Mouse (Mus musculus) common myeloid progenitor, adult 5-6 weeks (primary cell): ENCODE data around the gene Dpp4. TPM values are rescaled to one million over a fixed set of nuclear protein-coding genes. Genes with fewer than 3 reads are reported as not detected.

Experiments
- ATAC-seq: replicated peaks from 2 replicates; pipeline ENCODE4 v1.8.0; 2016; ENCODE audit warnings: low read depth, mild to moderate bottlenecking, moderate TSS enrichment, inconsistent platforms; ENCODE audit not compliant: poor library complexity, severe bottlenecking
- total RNA-seq: library from RNA; stranded (forward); fragments of 200-1000, 187-1606 nt; gene quantifications from 2 replicates; pipeline ENCODE4 v1.2.3, GENCODE M21; 2017

The Dpp4 gene
- 28.5 and 39.8 TPM in 2 replicates for total RNA-seq

DNA sequence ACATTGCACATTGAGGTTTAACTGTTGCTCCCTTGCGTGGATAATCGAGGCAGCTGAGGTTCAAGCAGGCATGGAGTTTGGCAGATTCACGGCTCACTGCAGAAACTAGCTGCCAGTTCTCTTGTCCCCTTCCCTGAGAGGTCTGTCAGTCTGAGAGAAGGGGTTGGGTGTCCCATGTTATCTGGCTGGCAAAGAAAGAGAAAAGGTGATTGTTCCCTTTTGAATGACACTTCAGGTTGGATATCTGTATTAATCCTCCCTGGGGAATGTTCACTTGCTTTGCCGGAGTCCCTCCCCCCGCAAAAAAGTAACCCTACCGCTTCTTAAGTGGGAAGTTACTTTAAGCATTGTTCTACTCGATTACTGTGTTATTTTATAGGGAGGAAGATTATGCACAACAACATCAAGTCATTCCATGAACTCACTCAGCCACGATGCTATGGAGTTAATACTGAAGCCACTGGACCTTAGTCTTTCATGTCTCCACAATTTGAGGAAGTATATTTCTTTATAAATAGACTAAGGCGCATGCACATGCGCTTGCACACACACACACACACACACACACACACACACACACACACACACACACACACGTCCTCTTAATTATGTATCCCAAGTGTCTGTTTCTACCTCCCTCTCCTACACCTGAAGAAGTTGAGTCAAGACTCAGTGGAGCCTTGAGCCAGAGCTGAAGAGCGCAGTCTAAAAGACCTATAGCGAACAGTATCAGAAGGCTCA is at the start of gene Dpp4:
Dpp4 (minus strand) TSS at position 151 of the 741 bp plus-strand sequence.
- 0 out of 2 replicates have a peak, but pooled peaks have one; percentile 15 for ATAC-seq

DNA sequence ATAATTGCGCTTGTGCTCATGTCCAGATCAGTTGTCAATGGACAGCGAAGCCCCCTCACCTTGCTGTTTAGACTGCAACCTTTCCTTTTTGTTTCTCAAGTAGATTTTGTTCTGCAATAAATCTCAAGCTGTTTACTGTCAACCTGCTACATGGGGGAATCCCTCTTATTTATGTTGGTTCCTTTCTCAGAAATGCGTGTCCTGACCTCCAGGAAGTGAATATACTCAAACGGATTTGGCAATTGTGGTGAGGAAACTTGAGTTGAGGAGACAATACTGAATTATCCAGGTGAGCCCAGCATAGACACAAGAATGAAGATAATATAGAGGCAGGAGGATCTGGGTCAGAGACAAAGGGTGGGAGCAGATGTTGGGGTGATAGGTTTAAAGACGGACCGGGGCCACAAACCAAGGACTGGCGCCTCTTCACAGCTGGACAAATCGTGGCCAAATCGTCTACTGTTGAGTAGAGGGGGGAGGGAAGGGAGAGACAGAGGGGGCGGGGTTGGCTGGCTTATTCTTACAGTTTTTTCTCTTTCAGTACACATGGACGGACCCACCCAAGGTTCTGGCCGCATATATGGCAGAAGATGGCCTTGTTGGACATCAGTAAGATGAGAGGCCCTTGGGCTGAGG is 48.9 kb upstream of the Dpp4 start:
- ATAC-seq = 0 out of 2 replicates have a peak, but pooled peaks have one; percentile 12

DNA sequence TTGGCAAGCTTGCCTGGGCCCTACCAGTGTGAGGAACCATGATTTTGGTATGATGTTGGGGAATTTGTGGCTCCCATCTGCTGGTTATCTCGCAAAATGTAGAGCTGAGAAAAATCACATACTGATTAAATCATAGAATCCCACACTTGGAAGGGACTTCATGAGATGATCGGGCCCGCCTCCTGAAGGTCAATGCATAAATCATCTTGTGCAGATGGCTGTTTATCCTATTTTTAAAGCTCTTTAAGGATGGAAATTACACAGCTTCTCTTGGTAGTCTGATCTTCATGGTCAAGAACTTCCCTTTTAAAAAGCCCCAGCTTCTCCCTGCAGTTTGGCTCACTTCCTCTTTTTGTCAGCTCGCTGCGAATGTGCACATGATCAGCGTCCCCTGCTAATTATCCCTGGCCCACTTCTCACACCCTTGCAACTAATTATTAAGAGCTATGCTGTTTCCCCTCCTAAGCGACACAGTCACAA is 48.2 kb upstream of the Dpp4 start:
- ATAC-seq = peak; percentile 93

- ATAC-seq = no peak; the same call in 1 of the 2 replicates
Observed at GRCm38 (mm10) chr2:62459241-62460174, 47.5 kb upstream of the Dpp4 start.

DNA sequence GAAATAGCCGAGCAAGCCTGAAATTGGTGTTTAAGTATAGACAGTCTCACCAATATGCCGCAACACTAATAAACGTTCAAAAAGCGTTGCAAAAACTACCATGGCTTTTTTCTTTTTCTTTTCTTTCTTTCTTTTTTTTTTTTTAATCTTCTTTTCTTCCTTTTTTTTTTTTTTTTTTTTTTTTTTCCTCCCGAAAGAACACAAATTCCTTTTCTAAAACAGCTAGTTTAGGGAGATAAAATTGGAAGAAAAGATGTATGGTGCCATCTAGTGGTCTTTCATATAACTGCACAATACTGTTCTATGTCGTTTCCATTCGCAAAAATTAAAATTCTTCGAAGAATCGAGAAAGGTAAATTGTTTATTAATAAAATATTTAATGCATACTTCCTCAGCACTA is 46.0 kb upstream of the Dpp4 start:
- no peak for ATAC-seq

DNA sequence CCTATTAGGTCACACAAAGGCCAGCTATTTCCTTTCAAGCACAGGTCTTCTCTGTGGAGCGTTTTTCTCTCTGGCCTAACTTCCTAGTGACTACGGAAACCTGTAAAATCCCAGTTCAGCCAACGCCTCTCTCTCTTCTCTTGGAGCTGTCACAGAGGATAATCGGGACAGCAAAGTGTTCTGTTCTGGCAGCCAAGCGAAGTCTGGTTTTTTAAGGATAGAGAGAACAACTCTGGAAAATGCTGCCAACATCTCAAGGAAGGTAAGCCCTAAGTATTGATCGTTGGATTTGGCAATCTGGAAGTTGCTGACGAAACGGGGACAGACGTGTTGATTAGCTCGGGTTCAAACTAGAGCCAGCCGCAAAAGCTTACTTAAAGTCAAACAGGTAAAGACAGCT is 43.0 kb upstream of the Dpp4 start:
- no peak for ATAC-seq

GRCm38 (mm10) chr2:62454033-62454432 is 42.0 kb upstream of the Dpp4 start:
- no peak for ATAC-seq

- no peak for ATAC-seq
Observed at GRCm38 (mm10) chr2:62450364-62450763, 38.3 kb upstream of the Dpp4 start.

DNA sequence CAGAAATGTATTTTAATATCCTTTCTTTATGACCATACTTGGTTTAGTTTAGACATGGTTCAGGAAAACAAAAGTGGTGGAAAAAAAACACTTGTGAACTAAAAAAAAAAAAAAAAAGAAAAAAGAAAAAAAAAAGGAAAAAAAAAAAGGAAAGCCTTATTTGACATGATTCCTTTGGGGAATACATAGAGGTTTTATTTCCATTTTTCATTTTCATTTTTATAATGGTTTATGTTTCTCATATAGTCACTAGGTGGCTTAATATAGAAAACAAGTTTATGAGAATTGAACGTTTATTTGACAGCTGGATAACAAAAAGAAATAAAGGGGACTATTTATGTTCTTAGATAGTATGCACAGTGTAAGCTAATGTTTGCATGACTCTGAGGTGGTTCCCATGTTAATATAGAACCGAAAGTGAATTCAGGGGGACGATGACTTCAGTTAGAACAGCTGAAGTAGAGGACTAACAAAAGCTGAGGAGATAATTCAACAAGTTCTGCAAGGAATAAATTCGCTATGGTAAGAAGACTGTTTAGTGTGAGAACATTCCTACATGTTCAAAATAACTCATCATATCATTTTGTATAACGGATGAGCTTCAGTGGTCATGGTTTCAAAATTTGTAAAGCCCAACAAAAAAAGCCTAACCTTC is 37.8 kb upstream of the Dpp4 start:
- no peak for ATAC-seq

GRCm38 (mm10) chr2:62440802-62441544 is 28.9 kb upstream of the Dpp4 start:
- ATAC-seq = peak; percentile 98

DNA sequence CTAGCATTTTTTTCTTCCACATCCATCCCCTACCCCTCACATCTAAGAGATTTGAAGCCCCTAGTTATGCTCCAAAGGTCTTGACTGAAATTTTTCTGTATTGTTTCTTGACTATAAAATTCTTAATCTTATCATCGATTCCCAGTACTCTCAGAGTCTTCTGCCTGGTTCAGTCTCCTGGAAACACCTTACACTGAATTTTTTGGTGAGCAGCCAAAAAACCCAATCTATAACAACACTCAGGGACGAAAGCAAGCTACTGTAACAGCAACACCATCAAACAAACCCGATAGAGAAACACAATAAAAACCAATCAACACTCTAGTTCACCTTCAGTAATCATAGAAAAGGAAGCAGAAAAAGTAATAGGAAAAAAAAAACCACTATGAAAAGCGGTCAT is 28.1 kb upstream of the Dpp4 start:
- no peak for ATAC-seq

GRCm38 (mm10) chr2:62431245-62431795 is 19.3 kb upstream of the Dpp4 start:
- no peak for ATAC-seq

DNA sequence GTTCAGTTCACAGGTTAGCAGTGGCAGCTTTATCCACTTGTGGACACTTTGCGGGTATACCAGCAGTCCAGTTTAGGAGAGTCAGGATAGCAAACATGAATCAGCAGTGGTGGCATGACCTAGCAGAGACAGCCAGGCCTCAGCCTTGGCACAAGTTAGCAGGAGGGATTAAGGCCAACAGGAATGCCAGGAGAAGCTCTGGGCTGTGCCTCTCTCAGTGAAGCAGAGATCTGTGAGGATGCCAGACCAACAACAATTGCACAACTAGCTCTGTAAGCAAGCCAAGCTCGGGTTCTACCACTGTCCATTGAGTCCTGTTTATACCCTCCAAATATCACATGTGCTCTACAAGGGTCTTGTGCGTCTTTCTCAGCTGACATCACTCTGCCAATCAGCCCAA is 13.9 kb upstream of the Dpp4 start:
- ATAC-seq = no peak

DNA sequence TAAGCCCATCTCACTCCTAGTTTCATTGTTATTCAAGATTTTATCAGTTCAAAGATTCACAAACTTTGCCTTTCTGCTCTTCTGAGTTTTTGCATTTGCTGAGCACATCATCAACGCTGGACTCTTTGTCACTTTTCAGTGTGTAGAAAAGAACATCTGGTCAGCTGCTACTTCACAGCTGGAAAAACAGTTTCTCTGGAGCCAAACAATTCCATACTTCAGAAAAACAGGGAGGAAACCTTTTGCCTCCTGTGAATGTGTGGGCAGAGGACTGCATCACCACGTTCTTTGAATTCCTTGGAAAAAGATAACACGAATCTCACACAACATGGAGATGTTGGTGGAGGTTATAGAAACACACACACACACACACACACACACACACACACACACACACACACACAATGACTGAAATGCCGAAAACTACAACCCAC is 11.3 kb upstream of the Dpp4 start:
- ATAC-seq = no peak

DNA sequence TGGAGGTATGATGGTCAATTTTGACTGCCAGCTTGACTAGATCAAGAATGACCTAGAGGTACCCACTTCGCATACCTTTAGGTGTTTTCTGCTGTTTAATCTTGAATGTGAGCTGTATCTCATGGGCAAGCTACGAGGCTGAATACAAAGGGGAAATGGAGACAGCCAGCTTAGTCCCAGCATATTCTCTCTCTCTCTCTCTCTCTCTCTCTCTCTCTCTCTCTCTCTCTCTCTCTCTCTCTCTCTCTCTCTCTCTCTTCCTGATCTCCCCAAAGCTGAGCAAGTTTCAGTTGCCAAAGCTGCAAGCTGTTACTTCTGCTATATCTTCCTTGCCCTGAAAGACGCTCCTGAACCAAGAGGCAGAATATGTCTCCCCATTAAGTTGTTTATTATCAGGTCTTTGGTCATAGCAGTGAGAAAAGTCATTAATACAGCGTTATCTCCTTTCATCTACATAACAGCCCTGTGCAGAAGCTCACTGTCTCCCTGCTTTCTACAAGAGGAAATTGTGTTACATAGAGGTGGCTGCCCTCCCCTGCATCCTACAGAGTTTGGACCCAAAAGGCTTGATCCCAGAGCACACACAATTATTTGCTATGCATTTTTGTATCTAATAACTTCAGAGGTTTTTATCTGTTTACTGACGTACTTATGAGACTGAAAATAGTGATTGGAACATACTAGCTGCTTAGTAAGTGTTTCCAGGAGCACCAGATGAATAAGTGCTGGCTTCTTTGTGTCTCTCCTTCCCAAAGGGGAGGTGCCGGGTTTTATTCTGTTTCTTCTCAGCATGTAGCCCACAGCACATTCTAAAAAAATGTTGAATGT is 10.7 kb upstream of the Dpp4 start:
- ATAC-seq = 0 out of 2 replicates have a peak, but pooled peaks have one; percentile 11

DNA sequence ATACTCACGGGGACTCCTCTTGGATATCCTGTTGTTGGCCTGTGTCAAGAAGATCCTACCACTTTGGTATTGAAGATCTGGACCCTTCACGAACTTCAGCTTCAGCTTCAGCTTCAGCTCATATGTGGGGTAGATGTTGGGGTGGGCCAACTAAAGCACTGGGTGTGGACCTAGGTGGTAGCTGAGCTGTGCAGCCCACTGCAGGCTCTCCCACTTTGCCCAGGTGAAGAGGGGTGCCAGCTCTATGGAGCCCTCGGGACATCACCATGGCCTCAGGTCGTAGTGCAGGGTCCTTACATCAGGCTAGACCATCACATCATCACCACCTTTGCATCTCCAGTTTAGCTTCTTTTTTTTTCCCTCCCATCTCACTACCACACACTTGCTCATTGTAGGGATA is 9.2 kb upstream of the Dpp4 start:
- ATAC-seq = no peak

DNA sequence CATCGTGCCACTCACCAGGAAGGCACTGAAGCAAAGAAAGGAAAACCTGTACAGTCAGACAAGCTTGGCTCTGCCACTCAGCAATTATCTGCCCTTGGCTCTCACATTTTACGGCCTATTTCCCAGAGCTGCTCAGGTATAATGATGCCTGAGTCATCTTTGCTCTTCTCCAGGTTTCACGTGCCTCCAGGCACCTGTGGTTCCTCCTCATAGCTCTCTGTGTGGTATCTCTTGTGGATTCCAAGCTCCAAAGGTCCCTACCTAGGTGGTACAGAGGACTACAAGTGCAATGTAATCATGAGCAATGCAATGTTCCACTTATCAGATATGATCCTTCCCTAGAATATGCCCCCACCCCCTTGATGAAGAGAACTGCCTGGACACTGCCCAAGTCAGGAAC is 8.0 kb upstream of the Dpp4 start:
- no peak for ATAC-seq

DNA sequence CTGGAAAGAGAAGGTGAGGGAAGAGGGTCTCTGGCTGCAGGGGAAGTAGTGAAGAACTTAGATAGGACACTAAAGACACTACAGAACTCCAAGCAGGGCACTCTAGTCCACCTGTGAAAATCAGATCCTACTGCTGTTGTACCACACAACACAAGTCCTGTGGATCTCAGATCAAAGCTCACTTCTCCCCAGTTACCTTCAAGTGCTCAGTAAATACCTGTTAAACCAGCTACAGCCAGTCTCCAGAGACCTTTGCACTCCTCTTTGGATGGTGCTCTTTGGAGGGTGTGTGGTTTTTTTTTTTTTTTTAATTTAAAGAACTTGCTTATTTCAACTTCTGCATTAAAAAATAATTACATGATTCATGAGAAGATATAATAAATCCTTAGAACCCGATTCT is 5.2 kb upstream of the Dpp4 start:
- no peak for ATAC-seq
